Mouse (Mus musculus) leukemia stem cell, adult 10-12 weeks (primary cell): ENCODE measurements around the gene Stk38l. TPM values are rescaled to one million over a fixed set of nuclear protein-coding genes. Genes with fewer than 3 reads are reported as not detected.

ENCODE experiments used
- polyA plus RNA-seq: library from polyadenylated mRNA; stranded (reverse); fragments of >175 nt; gene quantifications from 2 replicates; pipeline ENCODE4 v1.2.3, GENCODE M21; 2012; ENCODE audit warnings: low replicate concordance

The Stk38l gene
- polyA plus RNA-seq, result 0.26 and 0.67 TPM in 2 replicates

GRCm38 (mm10) chr6:146724581-146725383, at the start of gene Stk38l:
Gene Stk38l (plus strand): TSS chr6:146724995.

GRCm38 (mm10) chr6:146795924-146796545, 71.2 kb downstream of the Stk38l start, which contains the start of gene Arntl2:
Gene Arntl2 (plus strand): TSS chr6:146796055.

Other genes starting within 250 kb of the Stk38l start
- gene Itpr2, start 222.8 kb upstream of the Stk38l start, polyA plus RNA-seq, result 0.87 and 2.4 TPM in 2 replicates
- gene Fgfr1op2, start 147.8 kb upstream of the Stk38l start, polyA plus RNA-seq, result 65.4 and 84.3 TPM in 2 replicates
- gene Ints13, start 147.2 kb upstream of the Stk38l start, polyA plus RNA-seq, result 9.9 and 31.2 TPM in 2 replicates
- gene Med21, start 82.4 kb upstream of the Stk38l start, polyA plus RNA-seq, result 1.6 and 1.9 TPM in 2 replicates
- gene Tm7sf3, start 82.2 kb upstream of the Stk38l start, polyA plus RNA-seq, result 10.4 and 33.5 TPM in 2 replicates
- 0.44 TPM in 1 of 2 replicates, not detected in the other for gene Arntl2, start 71.1 kb downstream of the Stk38l start, polyA plus RNA-seq
- gene Smco2, start 125.1 kb downstream of the Stk38l start, polyA plus RNA-seq, result not detected in 2 replicates
- gene Ppfibp1, start 163.5 kb downstream of the Stk38l start, polyA plus RNA-seq, result 0.91 and 1.7 TPM in 2 replicates
- not detected in 2 replicates for gene 1700034J05Rik, start 229.4 kb downstream of the Stk38l start, polyA plus RNA-seq